Mouse (Mus musculus) adrenal gland, postnatal 25 days (tissue): ENCODE results near the gene Frat2. TPM values are rescaled to one million over a fixed set of nuclear protein-coding genes. Genes with fewer than 3 reads are reported as not detected.
A peak's percentile ranks its signal among the peaks of the same experiment; 100 is the strongest.
"Not testable (repeated sequence)": the region's sequence is repeated elsewhere in the genome, so short reads cannot be mapped to it uniquely, and the experiment has no call there.

Experiments used
- DNase-seq: peaks from one replicate; pipeline ENCODE4 v3.0.0; 2021; ENCODE audit warnings: mixed read lengths
- long read RNA-seq: library from polyadenylated mRNA; stranded (forward); transcript quantifications from one replicate; pipeline ENCODE4 v2.0.0, GENCODE M21; 2021
- total RNA-seq: library from RNA; stranded (reverse); gene quantifications from 2 replicates; pipeline ENCODE4 v1.2.3, GENCODE M21; 2021

The Frat2 gene
- total RNA-seq: 4.0 and 6.6 TPM in 2 replicates
- long read RNA-seq, transcript Frat2-201 (1 exons, 2,161 nt): major isoform, 28 of 28 reads
- long read RNA-seq, partial matches to known transcripts: 0 of 28 reads
- long read RNA-seq, other reads (novel, unspliced or antisense): 0 of 28 reads

DNA sequence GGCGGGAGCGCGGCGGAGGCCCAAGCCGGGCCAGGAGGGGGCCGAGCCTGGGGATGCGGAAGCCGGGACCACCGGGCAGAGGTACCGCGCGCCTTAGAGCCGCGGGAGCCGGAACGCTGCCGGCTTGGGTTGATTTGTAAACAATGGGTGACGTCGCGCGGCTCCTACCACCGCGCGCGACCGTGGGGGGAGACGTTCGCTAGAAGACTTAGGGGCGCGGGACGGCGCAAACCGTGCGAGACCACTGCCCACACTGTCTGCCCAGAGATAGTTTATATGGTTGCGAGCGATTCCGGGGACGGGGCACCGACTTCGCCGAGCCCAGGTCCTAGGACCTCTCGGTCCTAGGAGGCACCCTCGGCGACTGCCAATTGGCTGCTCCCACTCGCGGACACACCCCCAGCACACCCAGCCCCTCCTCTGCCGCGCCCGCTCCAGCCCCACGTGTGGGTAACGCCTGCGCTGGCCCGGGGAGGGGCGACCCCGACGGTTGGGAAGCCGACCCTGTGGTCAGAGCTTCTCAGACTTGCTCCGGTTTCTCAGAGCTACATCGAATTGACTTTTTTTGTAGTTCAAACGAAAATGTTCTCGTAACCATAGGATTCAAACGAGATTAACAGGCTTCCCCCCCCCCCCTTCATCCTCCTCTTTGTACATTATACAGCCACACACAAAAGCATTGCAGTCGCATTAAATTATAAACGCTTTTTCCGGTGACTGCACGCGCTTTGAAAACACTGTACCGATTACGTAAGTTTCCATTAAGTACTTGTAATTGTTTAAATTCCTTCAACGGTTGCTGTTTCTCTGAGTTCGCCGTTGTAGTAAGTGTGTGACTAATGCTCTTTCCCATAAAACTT lies at the start of gene Frat2:
Frat2 (minus strand) TSS at position 141 of the 860 bp plus-strand sequence.
- peak; percentile 87 for DNase-seq

- DNase-seq: no peak
These were observed 48.4 kb upstream of the Frat2 start for GRCm38 (mm10) chr19:41896319-41896711.

DNA sequence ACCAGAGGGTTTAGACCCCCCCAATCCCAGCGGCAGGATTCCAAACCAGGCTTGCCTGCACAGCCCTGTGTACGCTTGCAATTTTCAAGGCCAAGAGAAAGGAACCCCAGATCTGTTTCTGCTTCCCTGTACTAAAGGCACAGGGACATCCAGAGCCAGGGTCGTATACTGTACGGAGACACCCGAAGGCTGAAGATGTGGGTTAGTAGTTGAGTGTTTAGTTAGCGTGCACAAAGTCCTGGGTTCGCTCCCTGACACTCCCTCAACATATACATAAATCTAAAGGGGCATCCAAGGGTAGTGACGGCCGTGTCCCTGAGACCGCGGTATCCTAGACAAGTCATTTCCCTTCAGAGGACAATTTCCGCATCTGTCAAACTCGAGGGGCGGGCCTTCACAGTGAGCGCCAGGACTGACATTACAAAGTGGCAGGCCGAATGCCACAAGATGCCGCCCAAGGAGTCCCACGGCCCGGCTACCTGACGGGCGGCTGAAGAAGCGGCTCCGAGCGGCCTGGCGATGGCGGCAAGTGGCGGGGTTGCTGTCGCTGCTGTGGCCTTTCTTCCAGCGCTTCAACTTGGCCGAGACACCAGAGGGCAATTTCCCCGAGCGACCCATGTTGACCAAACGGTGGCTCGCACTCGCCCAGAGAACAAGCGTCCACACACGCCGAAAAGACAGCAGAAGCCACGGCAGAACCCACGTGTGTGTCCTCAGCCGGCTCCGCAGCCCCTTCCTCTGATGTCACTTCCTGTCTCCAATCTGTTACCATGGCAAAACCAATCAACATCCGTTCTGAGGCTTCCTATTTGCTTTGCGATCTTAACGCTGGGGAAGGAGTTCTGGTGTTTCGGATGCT lies 47.8 kb upstream of the Frat2 start, which contains the start of gene Rrp12:
Rrp12 (minus strand) TSS at position 714 of the 859 bp plus-strand sequence.
- DNase-seq: peak; percentile 63

DNA sequence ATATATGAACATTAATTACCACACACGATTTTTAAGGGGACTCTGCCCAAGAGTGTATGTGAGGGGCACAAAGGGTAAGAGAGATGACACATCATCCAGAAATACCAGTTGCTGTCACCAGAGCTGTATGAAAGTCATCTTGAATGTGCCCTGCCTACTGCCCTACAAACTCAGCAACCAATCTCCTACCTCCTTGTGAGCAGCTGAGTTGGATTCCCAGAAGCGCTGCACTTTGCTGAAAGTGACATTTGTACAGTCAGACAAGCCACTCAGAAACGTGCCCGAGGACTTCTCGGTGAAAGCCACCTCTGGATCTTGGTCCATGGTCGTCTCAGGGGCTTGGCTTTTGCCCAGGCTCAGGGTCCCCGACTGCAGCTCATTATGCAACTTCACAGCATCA lies 47.0 kb upstream of the Frat2 start:
- DNase-seq: no peak

DNA sequence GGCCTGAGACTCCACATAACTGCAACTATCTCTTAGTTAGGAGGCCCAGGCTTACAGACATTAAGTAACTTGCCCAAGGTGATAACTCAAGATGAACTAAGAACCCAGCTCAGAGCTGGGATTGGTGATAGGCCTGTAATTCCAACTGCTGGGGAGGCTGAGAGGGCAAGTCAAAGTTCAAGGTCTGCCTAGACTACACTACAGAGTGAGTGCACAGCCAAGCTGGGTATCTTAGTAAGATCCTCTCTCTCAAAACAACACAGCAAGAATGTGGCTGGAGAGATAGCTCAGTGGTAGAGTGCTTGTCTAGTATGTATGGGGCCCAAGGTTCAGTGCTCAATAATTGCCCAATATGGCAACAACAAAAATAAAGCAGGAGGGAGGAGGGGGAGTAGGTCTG lies 40.3 kb upstream of the Frat2 start:
- DNase-seq: no peak

DNA sequence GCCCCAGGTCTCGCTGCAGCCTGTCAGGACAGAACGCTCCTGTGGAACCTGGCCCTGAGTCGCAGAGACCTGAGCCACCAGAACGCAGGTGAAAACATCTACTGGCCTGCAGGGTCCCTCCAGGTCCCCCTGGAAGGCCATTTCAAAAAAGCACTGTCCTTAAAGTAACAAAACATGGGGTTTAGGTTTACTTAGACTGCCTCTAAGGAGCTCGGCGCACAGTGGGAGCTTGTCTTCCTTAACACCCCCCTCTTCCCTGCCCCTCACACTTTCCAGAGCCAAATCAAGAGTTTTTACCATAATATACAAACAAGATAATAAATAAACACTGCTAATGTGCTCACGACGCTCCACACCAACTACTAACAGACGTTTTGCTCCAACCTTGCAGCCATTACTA lies 36.0 kb upstream of the Frat2 start:
- no peak for DNase-seq

DNA sequence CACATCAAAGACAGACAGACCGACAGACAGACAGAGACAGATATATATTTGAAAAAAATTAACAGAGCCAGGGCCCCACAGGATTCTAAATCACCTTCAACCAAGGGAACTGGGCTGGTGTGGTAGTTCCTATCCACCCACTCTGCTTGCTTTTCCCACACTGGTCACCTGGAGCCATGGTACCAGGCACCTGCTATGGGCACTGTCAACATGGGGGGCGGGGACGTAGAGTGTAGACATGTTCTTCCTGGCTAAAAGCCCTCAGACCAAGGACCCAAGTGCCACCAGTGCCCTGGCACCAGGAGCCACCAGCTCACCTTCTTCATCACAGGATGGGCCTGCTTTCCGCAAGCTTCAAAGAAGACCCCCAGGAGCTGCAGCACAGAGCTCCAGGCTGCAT lies 33.9 kb upstream of the Frat2 start:
- no peak for DNase-seq

DNA sequence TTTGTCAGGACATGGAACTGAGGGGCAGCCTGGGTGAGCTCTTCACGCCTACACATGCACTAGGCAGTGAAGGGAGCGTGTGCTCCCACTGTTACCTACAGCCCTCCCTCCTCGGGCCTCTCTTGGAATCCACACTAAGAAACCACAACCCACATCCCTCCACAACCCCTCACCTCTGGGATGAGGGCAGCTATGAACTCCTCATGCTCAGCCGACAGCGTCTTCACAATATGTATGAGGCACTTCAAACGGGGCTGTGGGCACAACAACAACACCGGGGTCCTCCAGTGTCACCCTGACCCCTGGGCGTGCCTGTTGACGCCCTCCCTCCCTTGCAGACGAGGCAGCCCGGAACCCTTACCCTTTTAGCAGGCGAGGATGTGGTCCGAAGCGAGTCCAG lies 26.4 kb upstream of the Frat2 start:
- DNase-seq: no peak

- no peak for DNase-seq
These were observed 24.4 kb upstream of the Frat2 start for GRCm38 (mm10) chr19:41872285-41872684.

GRCm38 (mm10) chr19:41869946-41870345 lies 22.0 kb upstream of the Frat2 start:
- not testable (repeated sequence) for DNase-seq

- no peak for DNase-seq
These were observed 21.4 kb upstream of the Frat2 start for GRCm38 (mm10) chr19:41869296-41869695.

- DNase-seq: no peak
These were observed 18.8 kb upstream of the Frat2 start for GRCm38 (mm10) chr19:41866707-41867106.

DNA sequence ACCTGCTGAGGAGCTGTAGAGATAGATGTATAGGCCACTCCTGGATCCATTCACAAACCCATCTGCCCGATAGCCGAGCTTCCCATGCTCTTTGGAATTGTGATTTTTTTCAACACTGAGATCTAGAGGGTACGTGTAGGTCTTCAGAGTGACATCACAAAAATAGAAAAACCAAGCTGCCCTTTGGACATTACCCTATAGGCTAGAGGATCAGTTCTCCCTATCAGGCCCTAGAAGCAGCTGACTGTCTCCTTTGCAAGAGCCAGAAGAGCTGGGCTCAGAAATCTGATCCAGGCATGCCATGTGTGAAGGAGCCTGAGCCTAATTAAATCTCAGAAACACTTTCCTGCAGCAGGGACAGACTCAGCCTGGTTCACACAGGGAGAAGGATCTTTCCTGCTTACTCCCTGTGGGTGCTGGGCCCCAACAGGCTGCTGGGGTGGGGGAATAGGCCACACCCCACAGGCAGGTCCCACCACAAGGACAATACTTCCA lies 9.9 kb upstream of the Frat2 start:
- no peak for DNase-seq

DNA sequence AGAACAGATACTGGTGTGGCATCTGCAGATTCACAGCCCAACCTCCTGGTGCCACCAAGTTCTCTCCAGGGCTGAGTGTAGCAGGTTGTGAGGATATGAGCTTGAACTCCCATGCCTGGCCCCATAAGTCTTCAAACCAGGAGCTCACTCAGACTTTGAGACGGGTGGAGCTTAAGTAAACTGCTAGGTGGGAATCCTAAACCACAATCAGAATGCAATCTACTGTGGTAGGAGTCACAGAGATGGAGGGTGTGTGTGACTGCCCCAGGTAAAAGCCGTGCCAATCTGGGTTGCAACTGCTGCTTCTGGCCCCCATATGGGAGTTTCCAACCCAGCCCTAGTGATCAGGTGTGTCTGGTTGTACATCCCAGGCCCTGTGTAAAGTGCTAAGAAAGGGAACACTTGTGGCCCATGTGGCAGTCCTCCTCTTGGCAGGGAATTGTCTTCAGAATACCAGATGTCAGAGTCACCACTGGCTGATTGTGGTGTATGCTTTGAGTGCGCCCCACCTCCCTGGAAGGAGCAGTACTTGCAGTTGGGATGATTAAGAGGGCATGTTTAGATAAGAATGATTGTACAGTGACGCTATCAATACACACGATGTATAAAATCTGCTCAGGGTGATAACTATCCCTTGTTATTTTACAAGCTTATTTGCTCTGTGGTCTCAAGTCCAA lies 9.3 kb upstream of the Frat2 start:
- DNase-seq: no peak

GRCm38 (mm10) chr19:41852423-41852822 lies 4.5 kb upstream of the Frat2 start:
- DNase-seq: no peak

DNA sequence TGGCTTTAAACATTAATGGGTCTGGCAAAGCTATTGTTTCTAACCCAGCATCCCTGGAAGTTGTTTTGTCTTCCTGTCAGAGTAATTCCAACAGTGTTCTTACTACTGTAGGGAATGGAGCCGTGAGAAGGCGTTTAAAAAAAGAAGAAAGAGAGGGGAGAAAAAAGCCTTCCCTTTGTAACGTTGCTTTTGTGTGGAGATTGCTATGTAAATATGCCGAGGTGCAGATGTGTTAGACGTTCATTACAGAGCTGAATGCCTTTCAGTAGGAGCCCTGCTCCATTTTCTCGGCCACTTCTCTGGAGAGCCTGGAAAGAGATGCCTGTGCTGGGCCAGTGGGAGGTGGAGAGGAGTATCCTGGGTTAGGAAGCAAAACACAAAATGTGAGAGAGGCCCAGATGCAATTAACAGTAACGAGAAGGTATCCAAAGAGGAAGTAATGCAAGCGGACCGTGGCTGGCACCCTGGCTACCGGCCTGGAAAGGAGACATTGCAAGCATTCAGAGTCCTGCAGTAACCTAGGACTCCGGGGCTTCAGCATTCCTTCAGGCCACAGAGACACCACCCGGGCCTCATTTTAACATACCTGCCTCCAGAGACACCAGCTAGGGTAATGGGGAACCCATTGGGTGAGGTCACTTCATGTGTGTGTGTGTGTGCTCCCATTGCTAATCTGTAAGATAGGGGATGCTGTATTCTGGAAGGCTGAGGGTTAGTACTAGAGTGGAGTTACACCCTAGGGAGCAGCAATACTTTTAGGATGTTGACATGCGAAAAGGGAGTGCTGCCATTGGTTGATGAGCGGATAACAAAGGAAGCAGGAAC lies 3.0 kb upstream of the Frat2 start:
- no peak for DNase-seq

DNA sequence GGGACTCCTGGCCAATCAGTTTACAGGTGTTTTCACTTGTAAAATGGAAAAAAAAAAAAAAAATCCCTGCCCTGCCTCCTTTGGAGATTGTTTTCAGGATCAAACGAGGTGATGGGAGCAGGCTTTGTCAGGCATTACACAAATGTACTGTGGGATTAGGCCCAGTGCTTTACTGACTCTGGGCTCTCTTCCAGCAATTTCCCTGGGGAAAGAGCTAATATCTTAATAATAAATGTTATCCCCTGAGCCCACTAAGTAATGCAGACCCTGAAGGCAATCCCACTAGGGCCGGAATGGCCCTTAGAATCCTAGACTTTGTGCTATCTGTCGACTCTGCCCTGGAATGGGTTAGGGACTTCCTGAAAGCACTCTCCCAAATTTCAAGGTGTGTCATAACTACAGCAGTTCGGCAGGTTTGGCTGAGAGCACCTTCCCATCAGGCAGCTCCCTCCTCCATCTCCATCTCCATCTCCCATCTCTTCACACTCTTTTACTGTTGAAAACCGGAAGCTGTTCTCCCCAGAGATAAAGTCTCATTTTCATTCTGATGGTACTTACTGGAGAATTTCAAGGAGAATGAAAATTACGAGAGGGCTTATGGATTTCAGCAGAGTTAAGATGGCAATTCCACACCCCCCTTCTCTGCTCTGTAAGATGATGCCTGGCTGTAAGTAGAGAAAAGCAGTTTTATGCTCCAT lies 2.2 kb upstream of the Frat2 start:
- no peak for DNase-seq

DNA sequence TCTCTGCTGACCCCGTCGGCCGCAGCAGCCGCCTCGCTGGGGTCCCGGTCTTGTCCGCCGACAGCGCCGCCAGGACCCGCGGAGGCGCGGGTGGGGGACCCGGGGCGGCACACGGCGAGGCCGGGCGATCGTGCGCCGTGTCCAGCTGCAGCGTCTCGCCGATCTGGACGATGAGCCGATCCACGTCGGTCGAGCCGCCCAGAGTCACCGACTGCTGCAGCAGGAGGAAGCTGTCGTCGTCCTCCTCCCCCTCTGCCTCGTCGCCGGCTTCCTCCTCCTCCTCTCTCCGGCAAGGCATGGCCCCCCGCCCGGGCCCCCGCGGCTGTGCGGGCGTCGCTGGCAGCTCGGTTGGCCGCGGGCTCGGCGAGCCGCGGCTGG lies 329 bp downstream of the Frat2 start:
- DNase-seq: peak; percentile 44

- peak; percentile 52 for DNase-seq
These were observed 796 bp downstream of the Frat2 start for GRCm38 (mm10) chr19:41847091-41847581.

DNA sequence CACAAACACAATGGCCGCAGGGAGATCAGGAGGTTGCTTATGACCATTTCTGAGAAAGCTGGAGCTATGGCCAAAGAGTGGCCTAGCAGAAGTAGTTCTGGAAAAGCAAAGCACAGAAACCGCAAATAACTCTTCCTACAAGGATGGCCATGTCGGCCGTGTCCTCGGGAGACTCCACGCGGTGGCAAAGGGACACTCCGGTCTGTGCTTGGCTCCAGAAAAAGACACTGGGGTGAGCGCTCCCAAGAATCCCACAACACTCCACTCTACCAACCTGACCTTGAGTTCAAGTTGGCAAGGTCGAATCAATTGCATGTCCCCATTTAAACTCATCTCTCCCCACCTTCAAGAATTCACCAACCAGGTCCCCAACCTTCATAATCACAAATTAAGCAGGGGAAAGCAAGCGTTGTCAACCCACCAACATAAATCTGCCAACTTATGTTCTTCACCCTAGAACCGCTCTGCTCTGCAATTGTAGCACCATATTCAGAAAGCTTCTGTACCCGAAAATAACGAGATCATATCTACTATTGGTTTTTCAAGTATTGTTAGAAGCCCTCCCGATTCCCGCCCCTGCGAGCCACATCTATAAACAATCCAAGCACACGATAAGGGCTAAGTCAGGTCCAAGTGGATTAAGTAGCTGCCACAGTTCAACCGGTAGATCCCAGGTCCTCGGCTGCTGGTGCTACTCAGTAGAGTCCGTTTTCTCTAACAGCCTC lies 1.4 kb downstream of the Frat2 start:
- peak; percentile 53 for DNase-seq
